Mouse (Mus musculus): ENCODE measurements around the gene Kdelr3. TPM values are rescaled to one million over a fixed set of nuclear protein-coding genes. Genes with fewer than 3 reads are reported as not detected.

Kdelr3 gene
- total RNA-seq, 2 experiments from 2014 or later = 0.12 to 0.21 TPM

GRCm38 (mm10) chr15:79510425-79510824 is 5.8 kb upstream of the Kdelr3 start:
- no peak for ATAC-seq (replicated peaks; ENCODE audit: poor library complexity)

DNA sequence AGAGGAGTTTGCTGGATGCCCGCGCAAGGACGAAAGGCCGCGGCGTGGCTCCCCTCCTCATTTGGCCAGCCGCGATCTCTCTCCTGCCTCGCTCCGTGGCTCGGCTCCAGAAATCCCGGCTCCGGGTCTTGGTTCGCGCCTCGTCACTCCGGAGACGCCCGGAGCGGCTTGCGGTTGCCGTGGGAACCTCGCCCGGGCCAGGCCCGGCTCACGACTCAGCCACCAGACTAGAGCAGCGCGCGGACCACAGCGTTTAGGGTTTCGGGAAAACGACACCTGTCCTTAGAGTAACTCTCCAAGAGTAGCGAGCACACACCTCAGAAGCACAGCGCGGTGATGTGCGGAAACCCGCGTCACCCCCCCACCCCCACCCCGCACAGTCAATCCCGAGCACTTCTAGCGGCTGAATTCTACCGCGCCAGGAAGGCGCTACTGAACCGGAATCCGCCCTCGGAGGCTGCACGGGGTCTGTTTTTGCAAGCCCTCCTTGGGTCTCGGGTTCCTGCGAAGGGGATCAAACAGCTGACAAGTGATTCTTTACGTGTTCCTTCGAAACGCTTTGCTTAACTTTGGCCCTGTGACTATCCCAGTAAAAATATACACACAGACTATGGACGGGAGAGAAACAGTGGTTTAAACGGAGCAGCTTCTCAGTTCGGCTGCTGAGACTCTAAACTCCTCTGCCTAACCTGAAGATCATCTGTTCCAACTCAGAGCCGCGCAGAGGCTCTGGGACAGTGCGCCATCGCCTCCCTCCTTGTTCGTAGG is 4.5 kb upstream of the Kdelr3 start:
- ATAC-seq (replicated peaks; ENCODE audit: poor library complexity) = peak; percentile 63

DNA sequence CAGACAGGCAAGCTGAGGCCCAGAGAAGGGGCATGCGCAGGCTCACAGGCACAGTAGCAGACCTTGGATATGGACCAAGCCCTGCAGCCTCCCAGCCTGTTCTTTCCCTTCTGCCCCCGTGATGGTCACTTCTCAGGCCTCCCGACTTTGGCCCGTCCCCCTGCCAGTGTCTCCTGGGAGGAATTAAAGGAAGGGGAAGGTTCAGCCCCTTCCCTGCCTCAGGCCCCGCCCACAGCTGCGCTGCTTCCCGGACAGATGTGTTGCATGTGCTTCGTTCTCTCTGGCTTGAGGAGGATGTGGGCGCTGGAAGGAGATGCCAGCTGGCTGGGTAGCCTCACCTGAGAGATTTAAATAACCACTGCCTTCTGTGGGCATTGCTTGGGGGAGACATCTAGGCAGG is 2.3 kb upstream of the Kdelr3 start:
- no peak for ATAC-seq (replicated peaks; ENCODE audit: poor library complexity)

DNA sequence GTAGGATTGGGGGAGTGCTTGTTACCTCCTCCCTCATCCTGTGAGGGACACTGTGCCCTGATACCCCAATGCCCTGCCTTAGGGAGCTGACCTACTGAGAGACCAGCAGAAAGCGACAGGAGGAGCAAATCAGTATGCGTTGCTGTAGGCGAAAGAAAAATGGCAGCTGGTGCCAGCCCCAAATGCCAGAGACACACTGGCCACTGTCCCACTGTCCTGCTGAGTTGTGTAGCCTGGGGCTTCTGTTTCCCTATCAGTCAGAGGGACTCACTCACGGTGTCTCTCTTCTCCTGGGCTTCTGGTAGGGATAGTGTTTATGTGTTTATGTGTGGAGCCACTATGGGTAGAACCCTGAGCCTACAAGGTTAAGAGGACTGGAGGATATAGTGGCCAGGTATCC is 1.5 kb downstream of the Kdelr3 start:
- ATAC-seq (replicated peaks; ENCODE audit: poor library complexity) = no peak

- ATAC-seq (replicated peaks; ENCODE audit: poor library complexity) = no peak
Measured at GRCm38 (mm10) chr15:79518571-79518970, 2.4 kb downstream of the Kdelr3 start.

- 0 out of 2 replicates have a peak, but pooled peaks have one; percentile 11 for ATAC-seq (replicated peaks; ENCODE audit: poor library complexity)
Measured at GRCm38 (mm10) chr15:79519400-79520220, 3.4 kb downstream of the Kdelr3 start.

- no peak for ATAC-seq (replicated peaks; ENCODE audit: poor library complexity)
Measured at GRCm38 (mm10) chr15:79525564-79525963, 9.4 kb downstream of the Kdelr3 start.

GRCm38 (mm10) chr15:79525979-79526768 is 10.0 kb downstream of the Kdelr3 start:
- no peak for ATAC-seq (replicated peaks; ENCODE audit: poor library complexity)

DNA sequence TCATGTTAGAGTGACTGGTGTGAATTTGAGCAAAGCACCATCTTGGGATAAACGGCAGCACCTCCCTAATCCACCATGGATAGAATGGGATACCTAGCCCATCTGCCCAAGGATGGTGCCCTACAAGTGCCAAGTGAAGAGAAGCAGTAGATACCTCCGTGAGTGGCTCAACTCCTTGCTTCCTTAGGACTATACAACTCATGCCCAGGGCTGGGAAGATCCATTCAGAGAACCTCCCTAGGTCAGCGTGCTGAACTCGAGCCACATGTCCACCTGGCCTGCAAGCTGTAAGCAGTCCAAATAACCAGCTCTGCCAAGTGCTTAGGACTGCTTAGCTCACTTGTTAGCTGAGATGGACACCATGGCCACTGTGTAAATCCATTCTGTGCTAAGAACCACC is 11.0 kb downstream of the Kdelr3 start:
- ATAC-seq (replicated peaks; ENCODE audit: poor library complexity) = 0 out of 2 replicates have a peak, but pooled peaks have one; percentile 19

- ATAC-seq (replicated peaks; ENCODE audit: poor library complexity) = no peak
Measured at GRCm38 (mm10) chr15:79527991-79528639, 11.9 kb downstream of the Kdelr3 start.

- no peak for ATAC-seq (replicated peaks; ENCODE audit: poor library complexity)
Measured at GRCm38 (mm10) chr15:79529935-79530334, 13.7 kb downstream of the Kdelr3 start.

- ATAC-seq (replicated peaks; ENCODE audit: poor library complexity) = no peak
Measured at GRCm38 (mm10) chr15:79533796-79534195, 17.6 kb downstream of the Kdelr3 start.

GRCm38 (mm10) chr15:79543968-79544367 is 27.8 kb downstream of the Kdelr3 start:
- no peak for ATAC-seq (replicated peaks; ENCODE audit: poor library complexity)

- ATAC-seq (replicated peaks; ENCODE audit: poor library complexity) = no peak
Measured at GRCm38 (mm10) chr15:79545496-79545895, 29.3 kb downstream of the Kdelr3 start.

DNA sequence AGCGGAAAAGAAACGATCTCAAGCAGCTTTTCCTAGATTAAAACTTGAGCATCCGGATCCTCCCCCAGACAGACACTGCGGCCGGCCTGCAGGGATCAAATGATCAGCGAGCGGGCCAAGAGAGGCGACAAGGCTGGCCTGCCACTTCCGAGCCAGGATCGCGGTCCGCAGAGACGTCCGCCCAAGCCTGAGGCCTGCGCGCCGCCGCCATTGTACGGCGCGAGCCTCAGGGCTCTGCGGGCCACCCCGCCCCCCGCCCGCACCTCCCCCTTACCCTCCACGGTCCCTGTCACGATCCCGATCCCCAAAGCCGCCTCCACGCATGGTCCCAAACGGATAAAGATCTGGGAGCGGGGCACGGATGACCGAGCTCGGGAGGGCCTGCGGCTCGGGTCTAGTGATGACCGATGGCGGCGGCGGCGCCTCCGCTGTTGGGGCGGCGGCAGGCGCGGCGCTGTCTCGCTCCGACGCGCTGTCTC is 29.7 kb downstream of the Kdelr3 start:
- peak; percentile 14; the same call in 1 of the 2 replicates for ATAC-seq (replicated peaks; ENCODE audit: poor library complexity)

- peak; percentile 95 for ATAC-seq (replicated peaks; ENCODE audit: poor library complexity)
Measured at GRCm38 (mm10) chr15:79546410-79547288, 30.4 kb downstream of the Kdelr3 start, which contains the start of gene Ddx17. Gene Ddx17, minus strand, starts transcription at chr15:79546741.

DNA sequence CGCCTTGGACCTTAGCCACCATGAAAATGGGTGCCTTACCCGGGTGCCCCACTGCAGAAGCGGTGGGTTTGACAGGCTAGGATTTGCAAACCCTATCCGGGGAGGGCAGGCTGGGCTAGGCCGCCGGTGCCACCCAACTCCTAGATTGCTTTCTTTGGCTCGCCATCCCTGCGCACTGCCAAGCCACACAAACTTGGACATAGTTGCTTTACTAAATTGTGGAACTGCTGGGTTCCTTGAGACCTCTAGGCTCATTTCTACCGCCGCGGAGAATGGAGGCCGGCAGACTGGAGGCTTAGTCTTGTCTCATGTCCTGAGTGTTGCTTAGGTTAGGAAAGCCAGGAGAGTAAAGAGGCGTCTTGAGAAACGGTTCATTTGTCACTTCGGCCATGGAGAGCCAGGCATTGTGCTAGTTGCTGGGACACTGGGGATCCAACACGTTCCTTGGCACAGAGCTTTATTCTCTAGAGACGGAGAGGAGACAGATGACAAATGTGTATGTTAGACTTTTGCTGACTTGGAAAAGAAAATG is 31.1 kb downstream of the Kdelr3 start:
- ATAC-seq (replicated peaks; ENCODE audit: poor library complexity) = no peak

GRCm38 (mm10) chr15:79548226-79548625 is 32.0 kb downstream of the Kdelr3 start:
- ATAC-seq (replicated peaks; ENCODE audit: poor library complexity) = no peak

GRCm38 (mm10) chr15:79552566-79552965 is 36.4 kb downstream of the Kdelr3 start:
- no peak for ATAC-seq (replicated peaks; ENCODE audit: poor library complexity)

Measured in megakaryocyte progenitor cell, adult 5-6 weeks (primary cell).